Mouse (Mus musculus) neural tube, embryonic 15.5 days (tissue): ENCODE results near the gene Gm49395. TPM values are rescaled to one million over a fixed set of nuclear protein-coding genes. Genes with fewer than 3 reads are reported as not detected.
A peak's percentile ranks its signal among the peaks of the same experiment; 100 is the strongest.

ENCODE experiments used
- ATAC-seq: fragments of 200-750 bp; cut with Nextera tagmentation; 2 replicates; pipeline ENCODE4 v1.8.0; 2017; ENCODE audit warnings: mild to moderate bottlenecking, moderate TSS enrichment, moderate library complexity; ENCODE audit not compliant: low FRiP score
- H3K27ac ChIP-seq: fragments of 300-500 bp; sonication (generic); replicated peaks from 2 replicates; pipeline ENCODE4 v1.5.1; 2015; ENCODE audit warnings: mild to moderate bottlenecking, inconsistent platforms
- H3K27me3 ChIP-seq: fragments of 300-500 bp; sonication (generic); replicated peaks from 2 replicates; pipeline ENCODE4 v1.6.1; 2015; ENCODE audit warnings: inconsistent platforms
- H3K36me3 ChIP-seq: fragments of 300-500 bp; sonication (generic); 2 replicates; pipeline ENCODE4 v1.6.1; 2015; ENCODE audit warnings: inconsistent platforms
- H3K4me1 ChIP-seq: fragments of 300-500 bp; sonication (generic); 2 replicates; pipeline ENCODE4 v1.6.1; 2015; ENCODE audit warnings: inconsistent platforms
- H3K4me2 ChIP-seq: fragments of 300-500 bp; sonication (generic); 2 replicates; pipeline ENCODE4 v1.6.1; 2015; ENCODE audit warnings: inconsistent platforms, mild to moderate bottlenecking, moderate library complexity
- H3K4me3 ChIP-seq: fragments of 300-500 bp; sonication (generic); replicated peaks from 2 replicates; pipeline ENCODE4 v1.5.1; 2015; ENCODE audit warnings: mild to moderate bottlenecking, inconsistent platforms
- H3K9ac ChIP-seq: fragments of 300-500 bp; sonication (generic); replicated peaks from 2 replicates; pipeline ENCODE4 v1.6.1; 2015; ENCODE audit warnings: mild to moderate bottlenecking, inconsistent platforms
- H3K9me3 ChIP-seq: fragments of 300-500 bp; sonication (generic); replicated peaks from 2 replicates; pipeline ENCODE4 v1.6.1; 2016; ENCODE audit warnings: inconsistent platforms
- WGBS: fragments of 180-500 bp; shearing (Covaris S2); methylation state at CpG from one replicate; pipeline ENCODE4 v1.1.7; 2015; ENCODE audit warnings: mixed read lengths; 5-methylcytosine and 5-hydroxymethylcytosine counted together
- polyA plus RNA-seq: library from polyadenylated mRNA; unstranded; fragments of >200 nt; fragmentation: Nextera tagmentation; extraction: Ambion mirVana; gene quantifications from 2 replicates; pipeline ENCODE4 v1.2.1, GENCODE M21; 2015

Gm49395 gene
- polyA plus RNA-seq, 1 experiment from 2014 or later, result 2.9 TPM

GRCm38 (mm10) chr13:115096965-115097364 is 4.8 kb downstream of the Gm49395 start:
- H3K4me3 ChIP-seq, result no peak overlapping the region
- H3K9me3 ChIP-seq, result no peaks in the 10 kb centered on the region
- H3K27ac ChIP-seq, result no peak overlapping the region
- no peak overlapping the region for H3K4me2 ChIP-seq
- H3K9ac ChIP-seq, result no peak overlapping the region
- ATAC-seq, result no peak
- H3K36me3 ChIP-seq, result no peaks in the 10 kb centered on the region
- peaks cover 22% of the 10 kb centered on the region for H3K27me3 ChIP-seq
- WGBS, result 63% methylated on average over 5 of the region's 5 CpGs
- peaks cover 10% of the 10 kb centered on the region for H3K4me1 ChIP-seq

- WGBS, result 59% methylated on average over 2 of the region's 2 CpGs
- H3K36me3 ChIP-seq, result no peaks in the 10 kb centered on the region
- no peak for ATAC-seq
These were observed 5.5 kb downstream of the Gm49395 start for GRCm38 (mm10) chr13:115096216-115096615.

DNA sequence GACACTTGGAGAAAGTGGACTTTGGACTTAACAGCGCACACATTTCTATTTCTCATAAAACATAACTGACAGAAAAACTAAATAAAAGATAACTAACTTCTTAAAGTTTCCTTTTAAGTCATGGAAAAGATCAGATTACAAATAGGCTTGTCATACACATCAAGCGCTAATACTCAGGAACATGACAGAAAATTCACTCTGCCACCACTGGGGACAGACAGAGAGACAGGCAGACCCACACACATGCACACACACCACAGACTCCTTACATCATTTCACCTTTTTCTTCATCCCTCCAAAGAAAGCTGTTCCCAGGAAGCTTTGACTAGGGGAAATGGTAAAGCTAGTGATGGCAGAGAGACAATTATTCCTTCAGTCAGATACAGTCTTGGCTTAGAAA is 6.3 kb downstream of the Gm49395 start:
- Histone ChIP-seq H3K4me2 (no peak overlapping the region), H3K36me3 (no peaks in the 10 kb centered on the region), H3K4me1 (peaks cover 8% of the 10 kb centered on the region), H3K4me3 (no peak overlapping the region), H3K9ac (no peak overlapping the region), H3K27ac (no peak overlapping the region), H3K27me3 (peaks cover 10% of the 10 kb centered on the region), H3K9me3 (no peaks in the 10 kb centered on the region)
- 93% methylated on average over 2 of the region's 2 CpGs for whole genome bisulfite sequencing
- ATAC-seq, result no peak

More at GRCm38 (mm10) chr13:115096216-115096615, 5.5 kb downstream of the Gm49395 start:
- Histone ChIP-seq H3K4me1 (peaks cover 3% of the 10 kb centered on the region), H3K27me3 (peaks cover 19% of the 10 kb centered on the region), H3K9me3 (no peaks in the 10 kb centered on the region), H3K4me3 (no peak overlapping the region), H3K27ac (no peak overlapping the region), H3K4me2 (no peak overlapping the region), H3K9ac (no peak overlapping the region)

DNA sequence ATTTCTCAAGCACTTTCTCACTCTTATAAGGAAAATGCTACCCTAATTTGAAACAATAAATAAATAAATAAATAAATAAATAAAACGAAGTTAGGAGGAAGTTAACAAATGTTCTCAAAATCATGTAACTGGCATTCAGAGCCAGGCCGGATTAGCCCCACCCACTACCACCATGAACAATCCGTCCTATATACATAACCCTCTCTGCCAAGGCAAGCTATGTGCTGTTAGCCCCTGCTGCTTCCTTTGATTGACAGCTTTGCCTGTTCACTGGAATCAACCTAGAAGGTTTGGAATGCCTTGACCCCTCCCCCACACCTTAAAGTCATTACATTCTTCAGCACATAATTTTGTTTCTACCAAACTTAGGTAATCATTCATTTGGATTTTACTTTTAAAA is 10.2 kb downstream of the Gm49395 start:
- WGBS, result 83% methylated on average over 3 of the region's 3 CpGs
- Histone ChIP-seq H3K4me1 (peaks cover 27% of the 10 kb centered on the region), H3K27ac (no peak overlapping the region), H3K27me3 (no peaks in the 10 kb centered on the region), H3K9ac (no peak overlapping the region), H3K4me3 (no peak overlapping the region), H3K9me3 (no peaks in the 10 kb centered on the region), H3K4me2 (peak overlapping the region; percentile 97; the same call in 1 of the 2 replicates), H3K36me3 (peaks cover 11% of the 10 kb centered on the region)
- ATAC-seq, result no peak

GRCm38 (mm10) chr13:115090977-115091445 is 10.7 kb downstream of the Gm49395 start:
- Histone ChIP-seq H3K36me3 (peaks cover 13% of the 10 kb centered on the region), H3K9me3 (no peaks in the 10 kb centered on the region), H3K27ac (peak overlapping the region; percentile 72; the same call in 1 of the 2 replicates), H3K4me2 (peak overlapping the region; percentile 97), H3K27me3 (no peaks in the 10 kb centered on the region), H3K9ac (peak overlapping the region; percentile 74), H3K4me1 (peaks cover 27% of the 10 kb centered on the region), H3K4me3 (peak overlapping the region; percentile 68)
- 52% methylated on average over 9 of the region's 9 CpGs for WGBS
- ATAC-seq, result no peak

DNA sequence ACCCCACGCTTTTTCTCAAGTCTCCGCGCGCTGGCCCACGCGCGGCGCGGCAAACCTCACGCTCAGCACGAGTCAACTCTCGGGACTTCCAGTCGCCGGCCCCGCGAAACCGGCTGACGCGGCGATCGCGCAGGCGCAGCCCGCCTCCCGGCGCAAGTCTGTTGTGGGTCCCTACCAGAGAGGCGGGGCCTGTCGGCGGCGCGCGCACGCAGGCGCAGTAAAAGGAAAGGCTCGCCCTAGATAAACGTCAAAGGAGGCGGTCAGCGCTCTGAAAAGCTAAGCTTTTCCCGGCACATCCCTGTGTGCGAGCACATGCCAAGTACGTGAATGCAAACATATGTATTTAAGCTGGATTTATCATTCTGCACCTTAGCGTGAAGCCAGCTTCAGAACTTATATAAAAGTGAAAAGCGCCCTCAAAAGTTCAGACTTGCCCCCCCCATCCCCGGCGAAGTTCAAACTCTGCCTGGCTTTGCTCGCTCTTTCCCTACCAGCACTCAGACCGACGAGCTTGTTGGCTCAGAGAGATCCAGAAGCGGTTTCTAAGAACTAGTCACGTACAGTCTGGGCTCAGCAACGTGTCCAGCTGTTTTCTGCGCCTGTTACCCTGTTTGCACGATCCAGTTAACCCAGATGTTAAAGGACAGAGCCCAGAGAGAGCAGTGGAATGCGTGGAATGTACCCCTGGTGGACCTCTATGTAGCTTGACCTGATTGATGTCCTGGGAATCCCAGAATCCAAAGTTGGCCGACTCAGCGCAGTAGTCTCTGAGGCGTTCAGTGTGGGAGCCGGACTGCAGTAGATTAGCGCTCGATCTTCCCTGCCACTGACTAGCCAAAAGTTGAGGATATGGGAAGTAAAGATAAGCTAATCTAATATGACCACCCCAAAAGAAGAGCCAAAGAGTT is 11.4 kb downstream of the Gm49395 start, which contains the start of gene Pelo:
Pelo (minus strand) TSS at position 118 of the 908 bp plus-strand sequence.
- Histone ChIP-seq H3K9me3 (no peaks in the 10 kb centered on the region), H3K36me3 (peaks cover 19% of the 10 kb centered on the region), H3K9ac (peak within 1 kb of the TSS; percentile 74), H3K27ac (peak within 1 kb of the TSS; percentile 72), H3K4me2 (peak within 1 kb of the TSS; percentile 97), H3K27me3 (no peaks in the 10 kb centered on the region), H3K4me1 (peaks cover 27% of the 10 kb centered on the region), H3K4me3 (peak within 1 kb of the TSS; percentile 68)
- WGBS, result under 1% methylated on average over 60 of the region's 60 CpGs
- ATAC-seq, result peak; percentile 97

GRCm38 (mm10) chr13:115089395-115090025 is 12.2 kb downstream of the Gm49395 start:
- 8% methylated on average over 34 of the region's 35 CpGs for WGBS
- H3K27ac ChIP-seq, result peak overlapping the region; percentile 72
- peak; percentile 85 for ATAC-seq
- peak overlapping the region; percentile 74 for H3K9ac ChIP-seq
- H3K4me1 ChIP-seq, result peaks cover 27% of the 10 kb centered on the region
- H3K4me3 ChIP-seq, result peak overlapping the region; percentile 68
- peaks cover 19% of the 10 kb centered on the region for H3K36me3 ChIP-seq
- H3K27me3 ChIP-seq, result no peaks in the 10 kb centered on the region
- H3K4me2 ChIP-seq, result peak overlapping the region; percentile 97
- no peaks in the 10 kb centered on the region for H3K9me3 ChIP-seq

GRCm38 (mm10) chr13:115089020-115089394 is 12.7 kb downstream of the Gm49395 start:
- Histone ChIP-seq H3K36me3 (peaks cover 19% of the 10 kb centered on the region), H3K9ac (peak overlapping the region; percentile 74), H3K9me3 (no peaks in the 10 kb centered on the region), H3K4me1 (peaks cover 27% of the 10 kb centered on the region), H3K4me3 (peak overlapping the region; percentile 68), H3K27ac (no peak overlapping the region), H3K4me2 (peak overlapping the region; percentile 97), H3K27me3 (no peaks in the 10 kb centered on the region)
- 54% methylated on average over 11 of the region's 11 CpGs for WGBS
- no peak for ATAC-seq

DNA sequence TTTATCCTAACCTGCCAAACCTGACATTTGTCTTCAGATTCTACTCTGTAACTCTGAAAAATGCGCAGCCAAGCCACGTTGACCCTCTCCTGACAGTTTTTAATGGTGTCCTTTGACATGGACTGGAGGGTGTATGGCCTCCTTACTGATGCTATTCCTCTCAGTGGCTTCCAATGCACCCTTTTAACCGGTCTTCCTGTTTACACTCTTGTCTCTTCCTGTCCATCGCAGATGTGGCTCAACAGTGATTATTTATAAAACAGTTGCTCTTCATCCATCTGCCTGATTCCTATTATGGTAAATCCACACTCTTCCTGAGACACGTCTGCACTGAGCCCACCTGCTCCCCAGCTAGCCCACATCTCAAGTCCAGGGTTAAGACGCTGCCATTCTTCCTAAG is 15.7 kb downstream of the Gm49395 start:
- 89% methylated on average over 6 of the region's 6 CpGs for WGBS
- H3K9ac ChIP-seq, result no peak overlapping the region
- no peak for ATAC-seq
- H3K4me2 ChIP-seq, result no peak overlapping the region
- no peaks in the 10 kb centered on the region for H3K27me3 ChIP-seq
- peaks cover 24% of the 10 kb centered on the region for H3K4me1 ChIP-seq
- H3K36me3 ChIP-seq, result peaks cover 19% of the 10 kb centered on the region
- no peak overlapping the region for H3K4me3 ChIP-seq
- H3K27ac ChIP-seq, result no peak overlapping the region
- no peaks in the 10 kb centered on the region for H3K9me3 ChIP-seq

GRCm38 (mm10) chr13:115082339-115082738 is 19.4 kb downstream of the Gm49395 start:
- WGBS, result 81% methylated on average over 7 of the region's 7 CpGs
- H3K4me3 ChIP-seq, result no peak overlapping the region
- H3K36me3 ChIP-seq, result peaks cover 13% of the 10 kb centered on the region
- H3K27me3 ChIP-seq, result no peaks in the 10 kb centered on the region
- H3K9me3 ChIP-seq, result no peaks in the 10 kb centered on the region
- H3K27ac ChIP-seq, result no peak overlapping the region
- H3K4me1 ChIP-seq, result no peaks in the 10 kb centered on the region
- H3K9ac ChIP-seq, result no peak overlapping the region
- no peak for ATAC-seq
- H3K4me2 ChIP-seq, result no peak overlapping the region

DNA sequence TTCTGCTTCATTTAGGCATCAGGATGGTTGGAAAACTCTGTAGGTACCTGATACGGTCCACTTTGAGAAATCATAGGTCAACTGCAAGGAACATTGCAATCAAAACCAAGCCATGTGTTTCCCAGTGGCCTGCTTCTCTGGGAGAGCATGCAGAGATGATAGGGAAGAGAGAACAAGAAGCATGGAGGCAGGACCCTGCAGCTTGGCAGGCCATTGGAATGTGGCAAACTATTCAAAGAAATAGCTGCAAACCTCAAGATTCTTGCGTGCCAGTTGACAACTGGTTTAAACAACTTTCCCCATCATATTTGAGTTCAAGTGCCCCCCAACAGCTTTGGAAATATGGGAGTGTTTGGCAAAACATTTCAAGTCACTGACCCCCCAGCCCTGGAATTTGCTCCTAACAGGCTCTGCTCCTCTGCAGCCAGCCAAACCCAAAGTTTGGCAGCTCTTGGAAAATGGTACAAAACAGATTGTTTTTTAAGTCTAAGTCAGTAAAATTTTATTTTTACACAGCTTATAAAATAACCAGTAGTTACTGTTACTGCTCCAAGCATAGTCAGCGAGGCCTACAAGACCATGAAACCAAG is 21.6 kb downstream of the Gm49395 start:
- no peaks in the 10 kb centered on the region for H3K9me3 ChIP-seq
- no peak overlapping the region for H3K27ac ChIP-seq
- no peak for ATAC-seq
- H3K4me2 ChIP-seq, result no peak overlapping the region
- H3K4me3 ChIP-seq, result no peak overlapping the region
- no peaks in the 10 kb centered on the region for H3K27me3 ChIP-seq
- H3K9ac ChIP-seq, result no peak overlapping the region
- no peaks in the 10 kb centered on the region for H3K4me1 ChIP-seq
- H3K36me3 ChIP-seq, result no peaks in the 10 kb centered on the region
- WGBS, result 95% methylated on average over 3 of the region's 3 CpGs
